Mouse (Mus musculus) cerebellum, adult 18-20 months (tissue): ENCODE measurements around the gene Sgf29.

Source experiments
- DNase-seq, 2 experiments: peaks; one replicate each; pipeline ENCODE4 v3.0.0; 2021

Gene Sgf29

DNA sequence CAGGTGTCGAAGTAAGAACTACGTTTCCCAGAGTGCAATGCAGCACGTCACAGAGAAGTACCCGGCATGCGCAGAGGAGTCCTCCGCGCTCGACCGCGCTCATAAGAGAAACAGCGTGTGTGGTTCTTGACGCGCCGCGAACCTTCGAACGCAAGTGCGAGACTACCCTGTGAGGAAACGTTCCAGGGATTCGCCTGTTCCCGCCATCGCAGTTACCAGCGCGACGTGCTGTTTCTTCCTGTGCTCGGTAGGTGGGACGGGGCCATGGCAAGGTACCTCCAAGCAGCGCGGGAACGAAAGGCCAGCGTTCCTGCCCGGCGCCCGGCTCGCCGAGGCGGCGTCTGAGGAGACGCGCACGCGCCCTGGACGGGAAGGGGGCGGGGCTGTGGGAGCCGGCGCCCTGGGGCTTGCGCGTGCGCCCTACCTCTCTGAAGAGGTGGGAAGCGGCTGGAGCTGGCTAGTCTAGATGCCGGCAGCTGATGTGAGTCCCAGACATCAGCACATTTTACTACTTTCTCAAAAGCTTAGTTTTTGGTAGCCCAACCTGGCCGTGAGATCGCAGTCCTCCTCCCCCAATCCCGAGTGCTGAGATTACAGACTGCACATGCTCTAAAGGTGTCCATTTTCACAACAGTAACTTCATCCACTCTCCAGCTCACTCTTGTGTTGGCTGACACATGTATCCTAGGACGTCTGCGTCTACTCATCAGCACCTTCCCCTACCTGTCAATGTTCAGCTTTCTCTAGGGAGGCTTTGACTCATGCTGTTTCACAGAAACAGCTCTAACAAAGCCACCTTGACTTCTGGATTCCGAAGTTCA lies at the start of gene Sgf29:
Gene Sgf29, plus strand, starts transcription at position 79 of the 821 bp plus-strand sequence.
- peak; percentile 92 to 98 for DNase-seq

DNA sequence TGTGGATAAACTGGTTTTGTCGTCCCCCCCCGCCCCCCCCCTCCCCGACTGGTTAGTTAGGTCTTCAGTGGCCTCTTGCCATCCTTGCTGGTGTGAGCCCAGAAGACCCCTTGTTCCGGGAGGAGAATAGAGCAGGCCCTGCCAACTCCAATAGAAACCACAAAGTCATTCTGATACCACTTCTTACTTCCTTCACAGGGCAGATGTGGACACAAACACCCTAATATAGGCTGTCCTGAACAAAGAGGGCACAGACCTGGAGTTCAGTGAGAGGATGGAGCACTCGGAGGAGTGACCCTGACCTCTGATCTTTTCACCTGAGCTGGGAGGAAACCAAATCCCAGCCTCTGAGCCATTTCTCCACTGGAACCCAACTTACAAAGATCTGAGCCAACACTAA lies 47.2 kb upstream of the Sgf29 start:
- DNase-seq: no peak

DNA sequence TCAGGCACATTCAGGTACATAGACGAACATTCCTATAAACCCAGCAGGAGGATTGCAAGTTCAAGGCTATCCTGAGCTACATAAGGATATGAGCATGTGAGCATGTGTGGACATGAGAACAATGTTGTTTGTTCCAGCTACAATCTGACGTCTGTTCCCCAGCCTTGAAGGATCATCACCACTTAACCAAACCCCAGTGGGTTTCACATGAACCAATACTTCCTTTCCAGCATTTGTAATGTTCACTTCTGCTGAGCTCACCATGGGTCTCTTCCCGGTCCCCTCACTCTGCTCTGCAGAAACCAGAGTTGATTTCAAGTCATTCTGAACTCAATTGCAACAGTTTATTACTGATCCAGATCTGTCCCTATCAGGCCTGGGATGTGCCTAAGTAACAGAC lies 46.5 kb upstream of the Sgf29 start:
- DNase-seq: no peak

DNA sequence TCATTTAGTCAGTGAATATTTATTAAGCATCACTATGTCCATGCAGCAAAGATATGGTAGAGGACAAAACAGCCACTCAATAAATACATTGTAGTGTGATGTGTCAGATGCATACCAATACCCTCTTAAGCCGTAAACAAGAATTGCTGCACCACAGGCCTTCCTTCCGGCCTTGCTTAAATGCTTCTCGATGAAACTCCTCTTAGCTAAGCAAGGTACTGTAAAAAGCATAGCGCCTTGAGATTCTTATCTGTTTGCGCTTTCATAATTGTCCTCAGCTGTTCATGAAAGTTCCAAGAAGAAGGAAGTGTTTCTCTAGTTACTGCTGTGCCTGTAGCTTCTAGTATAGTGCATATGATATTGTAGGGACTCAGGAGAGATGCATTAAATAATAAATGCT lies 42.5 kb upstream of the Sgf29 start:
- no peak for DNase-seq

DNA sequence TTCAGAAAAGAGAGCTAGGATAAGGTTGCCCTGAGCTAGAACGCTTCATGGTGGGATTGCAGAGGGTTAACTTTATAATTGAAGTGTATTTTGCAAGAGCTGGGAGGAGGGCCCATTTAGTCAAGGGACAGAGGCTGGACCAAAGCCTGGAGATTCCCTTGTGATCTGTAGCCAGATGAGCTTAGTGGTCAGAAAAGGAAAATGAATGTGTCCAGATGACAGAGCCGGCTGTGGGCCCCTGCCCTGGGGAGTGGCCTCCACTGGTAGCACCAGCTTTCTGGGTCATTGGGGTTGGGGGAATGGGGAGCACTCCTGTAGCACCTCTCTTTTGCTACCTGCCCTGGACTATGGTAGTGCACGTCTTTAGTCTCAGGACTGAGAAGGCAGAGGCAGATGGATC lies 42.0 kb upstream of the Sgf29 start:
- DNase-seq: no peak

DNA sequence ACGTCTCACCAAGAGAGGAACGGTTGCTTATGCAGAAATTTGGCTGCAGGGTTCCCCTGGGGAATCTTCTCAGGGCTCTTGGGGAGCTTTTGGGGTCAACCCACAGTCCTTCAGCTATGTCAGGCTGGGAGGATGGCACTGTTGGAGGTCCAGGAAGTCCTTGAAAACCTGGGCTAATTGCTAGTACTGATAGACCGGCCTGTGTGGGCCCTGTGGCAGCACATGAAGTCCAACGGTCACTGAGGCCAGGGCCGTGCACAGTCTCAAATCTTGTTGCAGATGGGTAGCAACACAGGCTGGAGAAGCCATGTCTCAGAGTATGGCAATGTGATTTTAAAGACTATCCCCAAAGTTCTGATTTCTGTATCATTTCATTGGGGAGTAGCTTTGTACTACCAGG lies 41.3 kb upstream of the Sgf29 start:
- no peak for DNase-seq

DNA sequence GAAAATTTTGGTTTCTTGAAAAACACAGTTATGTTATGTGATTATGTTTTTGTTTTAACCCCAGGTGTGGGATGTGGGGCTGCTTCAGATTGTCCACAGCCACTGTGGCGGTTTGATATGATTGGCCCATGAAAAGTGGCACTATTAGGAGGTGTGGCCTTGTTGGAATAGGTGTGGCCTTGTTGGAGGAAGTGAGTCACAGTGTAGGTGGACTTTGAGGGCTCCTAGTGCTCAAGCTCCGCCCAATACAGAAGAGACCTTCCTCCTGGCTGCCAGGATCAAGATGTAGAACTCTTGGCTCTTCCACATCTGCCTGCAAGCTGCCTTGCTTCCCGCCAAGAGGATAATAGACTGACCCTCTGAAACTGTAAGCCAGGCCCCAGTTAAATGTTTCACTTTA lies 36.4 kb upstream of the Sgf29 start:
- DNase-seq: no peak

DNA sequence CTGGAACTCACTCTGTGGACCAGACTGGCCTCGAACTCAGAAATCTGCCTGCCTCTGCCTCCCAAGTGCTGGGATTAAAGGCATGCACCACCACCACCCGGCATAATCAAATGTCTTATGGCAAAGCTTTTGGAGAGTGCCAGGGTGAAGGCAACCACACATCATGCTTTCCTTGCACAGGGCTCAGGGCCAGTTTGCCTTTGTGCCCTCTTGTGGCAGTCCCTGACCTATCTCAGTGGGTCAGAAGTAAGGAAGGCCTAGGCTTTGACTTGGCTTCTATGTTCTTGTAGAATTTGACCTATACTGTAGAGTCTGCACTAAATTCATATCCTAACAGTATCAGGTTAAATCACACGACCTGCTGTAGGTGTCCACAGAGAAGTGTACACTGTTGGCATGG lies 32.4 kb upstream of the Sgf29 start:
- DNase-seq: no peak

DNA sequence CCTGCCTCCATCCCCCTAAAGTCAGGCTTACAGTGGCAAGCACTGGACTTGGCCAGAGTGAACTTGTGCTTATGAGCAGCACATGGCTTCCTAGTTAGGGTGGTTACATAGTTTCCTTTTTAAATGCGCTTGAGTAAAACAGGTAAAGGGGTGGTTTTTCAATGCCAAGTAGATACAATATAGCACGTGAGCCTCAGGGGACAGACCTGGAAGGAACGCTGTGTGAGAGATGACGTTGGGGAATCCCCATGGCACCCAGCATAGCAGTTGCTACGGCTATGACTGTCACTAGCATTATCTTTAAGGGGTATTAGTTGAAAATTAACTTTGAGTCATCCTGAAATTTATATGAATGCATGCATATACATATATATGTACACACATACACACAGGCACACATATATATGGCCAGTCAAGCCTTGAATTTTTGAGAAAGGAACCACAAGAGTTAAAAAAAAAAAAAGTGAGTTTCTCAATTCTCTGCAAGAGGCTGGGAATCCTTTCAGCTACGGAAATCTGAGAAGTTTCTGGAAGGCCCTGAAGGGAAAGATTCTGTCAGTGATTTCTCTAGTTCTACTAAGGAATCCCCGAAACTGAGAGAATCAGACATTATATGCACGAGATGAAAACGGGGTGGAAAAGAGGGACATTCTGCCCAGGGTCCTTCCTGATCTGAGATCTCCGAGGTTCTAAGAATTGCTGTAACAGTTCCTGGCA lies 29.4 kb upstream of the Sgf29 start:
- no peak for DNase-seq

DNA sequence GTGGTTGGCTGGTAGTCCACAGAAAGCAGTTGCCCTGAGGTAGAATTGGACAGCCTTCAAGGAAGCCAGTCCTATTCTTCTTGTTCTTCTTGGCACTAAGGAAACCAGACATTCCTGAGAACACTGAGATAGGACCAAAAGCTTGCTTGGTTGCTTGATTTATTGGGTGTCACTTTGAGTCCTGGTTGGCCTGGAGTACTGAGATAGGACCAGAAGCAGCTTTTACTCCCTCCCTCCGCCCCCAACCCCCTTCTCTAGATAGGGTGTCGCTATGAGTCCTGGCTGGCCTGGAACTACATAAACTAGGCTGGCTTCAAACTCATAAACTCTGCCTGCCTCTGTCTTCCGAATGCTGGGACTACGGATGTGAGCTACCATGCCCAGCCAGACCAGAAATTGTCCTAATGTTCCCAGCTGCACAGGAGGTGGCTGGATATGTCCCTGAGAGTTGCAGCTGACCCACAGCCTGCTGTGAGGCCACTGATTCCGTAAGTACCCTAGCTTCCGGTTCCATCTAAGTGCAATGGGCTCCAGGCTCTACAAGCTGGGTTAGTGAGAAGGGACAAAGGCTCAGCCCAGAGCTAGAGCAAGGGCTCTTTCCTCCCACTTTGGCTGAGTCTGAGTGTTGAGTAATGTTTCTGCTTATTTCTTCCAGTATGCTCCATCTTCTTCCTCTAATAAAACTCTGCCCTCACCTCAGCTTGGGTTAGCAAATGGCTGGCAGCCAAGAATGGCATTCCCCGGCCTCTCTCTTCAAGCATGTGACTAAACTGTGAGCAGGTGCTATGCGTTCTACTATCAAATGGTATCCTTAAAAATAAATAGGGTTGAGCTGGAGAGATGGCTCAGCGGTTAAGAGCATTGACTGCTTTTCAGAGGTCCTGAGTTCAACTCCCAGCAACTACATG lies 27.4 kb upstream of the Sgf29 start:
- DNase-seq: no peak

DNA sequence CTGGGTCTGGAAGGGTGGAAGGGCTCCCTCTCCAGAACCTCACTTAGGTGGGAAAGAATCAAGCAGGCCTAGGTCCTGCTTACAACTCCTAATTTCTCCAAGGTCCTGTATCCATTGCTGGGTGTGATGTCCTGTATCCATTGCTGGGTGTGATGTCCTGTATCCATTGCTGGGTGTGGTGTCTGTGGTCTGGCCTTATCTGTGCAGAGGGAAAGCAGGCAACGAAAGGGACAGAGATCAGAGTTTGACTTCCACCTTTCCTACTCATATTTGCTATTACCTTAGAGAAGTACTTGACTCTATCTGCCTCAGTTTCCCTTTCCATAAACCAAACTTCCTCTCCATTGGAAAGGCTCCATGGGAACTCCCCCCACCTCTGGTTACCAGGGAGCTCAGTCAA lies 25.7 kb upstream of the Sgf29 start:
- no peak for DNase-seq

DNA sequence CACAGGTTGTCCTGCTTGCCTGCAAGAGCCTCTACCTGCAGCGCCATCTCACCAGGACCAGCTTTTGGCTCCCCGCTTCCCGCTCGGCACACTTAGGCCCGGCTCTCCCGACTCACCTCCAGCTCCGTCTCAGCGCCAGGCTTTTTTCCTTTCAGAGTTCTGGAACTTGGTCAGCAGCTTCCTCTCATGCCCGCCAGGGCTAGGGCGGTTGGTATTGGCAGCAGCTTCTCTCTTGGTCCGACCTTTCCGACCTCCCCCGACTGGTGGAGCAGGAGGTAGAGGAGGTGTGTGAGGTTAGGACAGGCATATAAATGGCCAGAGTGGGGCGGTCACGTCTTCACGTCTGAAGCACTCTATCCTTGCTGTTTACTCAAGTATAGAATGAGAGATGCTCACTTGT lies 24.3 kb upstream of the Sgf29 start:
- DNase-seq: no peak

DNA sequence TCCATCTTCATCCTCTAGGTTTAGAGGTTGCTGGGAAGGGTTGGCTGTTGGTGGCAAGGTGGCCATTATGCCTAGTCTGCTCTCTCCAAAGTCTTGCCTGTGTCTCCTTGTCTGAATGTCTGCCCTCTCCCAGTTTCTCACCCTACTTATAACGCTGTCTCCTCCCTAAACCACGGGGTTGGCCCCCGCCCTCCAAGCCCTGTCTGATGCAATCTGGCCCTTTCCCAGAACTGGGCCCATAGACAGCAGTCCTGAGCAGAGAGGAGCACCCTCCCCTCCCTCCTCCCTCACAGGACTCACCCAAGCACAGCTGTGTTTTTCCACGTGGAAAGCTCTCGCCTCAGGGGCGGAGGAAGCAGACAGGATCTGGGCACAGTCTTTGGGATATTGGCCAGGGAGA lies 23.7 kb upstream of the Sgf29 start:
- peak in 1 of 2 experiments; percentile 13 for DNase-seq

DNA sequence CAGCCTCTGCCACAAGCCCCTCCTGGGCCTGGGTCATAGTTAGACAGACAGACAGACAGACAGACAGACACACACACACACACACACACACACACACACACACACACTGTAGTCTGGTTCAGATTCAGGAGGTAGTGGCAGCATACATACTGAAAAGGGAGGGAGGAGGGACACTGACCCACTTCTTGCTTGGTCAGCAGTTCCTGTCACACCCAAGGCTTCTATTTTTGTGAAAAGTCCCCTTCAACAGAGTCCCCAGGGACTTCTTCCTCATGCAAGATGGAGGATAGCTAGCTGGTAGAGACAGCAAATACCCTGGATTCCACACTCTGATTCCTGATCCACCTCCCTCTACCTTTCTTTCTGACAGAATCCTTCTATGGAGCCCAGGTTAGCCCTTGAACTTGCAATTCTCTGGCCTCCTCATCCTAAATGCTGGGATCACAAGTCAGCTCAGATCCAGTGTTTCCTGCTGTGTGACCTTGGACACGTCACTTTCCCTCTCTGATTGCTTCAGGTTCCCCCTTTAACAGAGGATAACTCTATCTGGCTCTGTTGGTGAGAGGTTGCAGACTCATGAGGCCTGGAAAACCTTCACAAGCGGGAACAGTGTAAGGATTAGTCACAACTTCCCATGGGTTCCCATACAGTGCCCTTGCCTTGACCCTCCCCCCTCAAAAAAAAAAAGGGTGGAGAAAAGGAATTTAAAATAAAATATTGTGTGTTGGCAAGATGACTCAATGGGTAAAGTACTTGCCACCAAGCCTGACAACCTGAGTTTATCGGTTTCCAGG lies 23.1 kb upstream of the Sgf29 start:
- no peak for DNase-seq

DNA sequence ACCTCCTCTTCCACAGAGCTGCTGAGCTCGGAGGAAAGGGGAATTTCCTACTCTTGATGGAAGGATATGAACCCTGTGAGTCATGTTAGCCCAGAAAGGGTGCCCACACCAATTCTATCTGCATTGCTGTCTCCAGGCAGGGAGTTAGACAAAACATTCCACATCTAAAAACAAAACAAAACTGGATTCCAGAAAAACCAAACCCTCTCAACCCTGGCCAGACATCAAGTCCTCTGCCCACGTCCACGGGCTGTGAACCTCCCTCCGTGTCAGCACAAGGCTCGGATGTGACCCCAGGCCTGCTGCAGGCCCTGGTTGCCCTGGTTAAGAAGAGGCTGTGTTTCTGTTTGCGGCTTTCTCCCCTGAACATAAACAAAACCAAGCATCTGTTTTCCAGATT lies 21.0 kb upstream of the Sgf29 start:
- no peak for DNase-seq

DNA sequence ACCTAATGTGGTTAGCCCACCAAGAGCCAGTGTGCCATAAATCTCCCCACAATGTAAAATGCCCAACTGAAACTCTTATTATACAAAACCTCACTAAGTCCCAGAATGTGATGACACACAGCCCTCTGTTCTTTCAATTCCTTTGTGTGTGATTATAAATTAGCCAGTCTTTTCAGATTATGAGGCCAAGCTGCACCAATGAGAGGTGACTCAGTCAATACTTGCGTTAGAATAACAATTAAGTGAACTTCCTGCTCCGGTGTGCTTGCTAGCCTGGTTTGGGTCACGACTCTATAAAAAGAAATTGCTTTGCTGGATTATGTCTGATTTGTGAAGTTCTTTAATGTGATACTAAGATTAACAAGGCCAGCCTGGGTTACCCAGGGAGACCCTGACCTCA lies 19.2 kb upstream of the Sgf29 start:
- no peak for DNase-seq

DNA sequence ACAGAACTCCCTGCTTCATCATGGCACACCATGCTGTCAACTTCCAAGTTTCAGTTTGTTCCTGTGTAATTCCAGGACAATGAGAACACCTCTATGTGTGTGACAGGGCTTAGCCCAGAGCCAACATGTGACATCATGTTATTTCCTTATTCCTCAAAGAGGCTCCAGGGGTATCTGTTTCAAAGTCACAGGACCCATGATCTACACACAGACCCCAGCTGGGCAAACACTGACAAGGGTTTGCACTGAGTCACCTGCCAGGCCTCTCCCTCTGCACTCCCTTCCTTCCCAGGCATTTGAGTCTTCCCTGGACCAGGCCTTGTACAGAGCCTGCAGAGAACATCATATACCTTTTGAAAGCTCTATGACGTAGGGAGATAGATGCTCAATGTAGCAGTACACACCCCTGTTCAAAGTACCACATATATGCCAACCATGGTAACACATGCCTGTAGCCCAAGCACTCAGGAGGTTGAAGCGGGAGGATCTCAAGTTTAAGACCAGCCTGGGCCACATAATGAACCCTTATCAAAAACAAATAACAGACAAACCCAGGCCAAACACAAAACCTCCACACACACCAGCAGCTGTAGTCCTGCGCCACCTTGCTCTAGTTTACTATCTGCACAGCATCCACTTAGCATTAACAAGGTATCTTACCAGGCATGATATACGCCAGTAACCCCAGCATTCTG lies 18.1 kb upstream of the Sgf29 start, which contains the start of gene Nupr1:
Gene Nupr1, minus strand, starts transcription at position 38 of the 695 bp plus-strand sequence.
- DNase-seq: no peak

DNA sequence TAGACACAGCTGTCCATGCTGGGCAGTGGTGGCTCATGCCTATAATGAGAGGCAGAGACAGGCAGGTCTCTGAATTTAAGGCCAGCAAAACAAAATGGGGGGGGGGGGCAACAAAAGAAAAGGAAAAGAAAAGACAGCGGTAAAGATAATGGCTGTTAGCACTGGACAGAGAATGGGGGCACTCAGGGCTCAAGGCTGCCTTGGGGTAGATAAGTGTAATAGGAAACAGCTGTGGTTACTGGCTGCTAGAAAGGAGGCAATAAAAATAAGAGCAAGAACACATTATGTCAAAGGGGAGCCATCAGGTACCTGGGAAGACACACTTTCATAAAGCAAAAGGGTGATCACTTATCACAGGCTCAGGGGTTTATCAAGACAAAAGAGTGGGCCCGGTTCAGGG lies 16.6 kb upstream of the Sgf29 start:
- DNase-seq: no peak

DNA sequence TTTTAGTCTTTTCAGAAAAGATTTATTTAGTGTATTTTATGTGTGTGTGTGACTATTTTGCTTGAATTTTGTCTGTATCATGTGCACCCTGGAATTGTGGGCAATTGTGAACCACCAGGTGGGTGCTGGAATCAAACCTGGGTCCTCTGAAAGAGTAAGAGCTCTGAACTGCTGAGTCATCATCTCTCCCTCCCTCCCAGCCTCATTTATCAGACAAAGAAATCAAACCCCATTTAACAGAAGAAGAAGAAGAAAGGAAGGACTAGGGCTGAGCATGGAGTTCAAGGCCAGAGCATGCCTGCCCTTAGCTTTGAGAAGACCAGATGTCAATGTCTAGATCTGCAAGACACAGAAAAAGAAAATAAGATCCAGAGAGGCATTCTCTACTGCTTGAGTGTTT lies 13.7 kb upstream of the Sgf29 start:
- no peak for DNase-seq

DNA sequence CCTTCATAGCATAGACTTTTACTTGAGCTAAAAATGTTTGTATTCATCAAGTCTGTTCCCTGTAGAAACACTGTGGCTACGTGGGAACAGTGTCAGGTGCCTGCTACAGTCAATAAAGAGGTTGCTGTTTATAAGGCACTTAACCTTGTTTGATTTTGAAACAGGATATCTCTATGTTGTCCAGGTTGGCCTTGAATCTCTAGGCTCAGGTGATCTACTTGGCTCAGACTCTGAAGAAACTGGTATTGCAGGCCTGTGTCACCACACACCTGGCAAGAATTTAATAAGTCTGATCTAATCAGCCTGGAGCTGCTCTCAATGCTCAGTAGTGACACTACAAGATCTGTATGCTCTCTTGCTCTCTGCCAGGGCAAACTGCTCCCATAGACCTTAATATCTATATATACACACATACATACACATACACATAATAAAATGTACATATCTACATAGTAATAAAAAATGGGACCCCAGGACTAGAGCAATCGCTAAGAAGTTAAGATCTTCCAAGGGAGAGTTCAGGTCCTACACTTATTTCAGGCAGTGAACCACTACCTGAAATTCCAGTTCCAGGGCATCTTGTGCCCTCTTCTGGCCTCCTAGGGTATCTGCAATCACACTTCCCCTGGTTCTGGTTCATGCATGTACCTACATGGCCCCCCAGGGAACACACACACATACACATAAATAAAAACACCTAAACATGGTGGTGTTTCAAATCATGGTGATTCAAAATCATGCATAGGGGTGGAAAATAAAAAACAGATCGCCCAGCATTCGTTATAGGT lies 12.2 kb upstream of the Sgf29 start:
- DNase-seq: peak in 1 of 2 experiments; percentile 13
